Mouse (Mus musculus) stomach, postnatal 0 days (tissue): Measurements from ENCODE around the gene Timm17b. TPM values are rescaled to one million over a fixed set of nuclear protein-coding genes. Genes with fewer than 3 reads are reported as not detected.

Source experiments
- ATAC-seq: fragments of 200-750 bp; cut with Nextera tagmentation; 2 replicates; pipeline ENCODE4 v1.8.0; 2017; ENCODE audit not compliant: low FRiP score, low TSS enrichment
- DNase-seq: peaks from one replicate; pipeline ENCODE4 v3.0.0-alpha.2; 2016; ENCODE audit warnings: low spot score
- H3K27ac ChIP-seq: fragments of 300-500 bp; sonication (generic); replicated peaks from 2 replicates; pipeline ENCODE4 v1.5.1; 2014; ENCODE audit warnings: mild to moderate bottlenecking, control low read depth
- H3K27me3 ChIP-seq: fragments of 300-500 bp; sonication (generic); 2 replicates; pipeline ENCODE4 v1.6.1; 2014; ENCODE audit warnings: low read length; ENCODE audit not compliant: control insufficient read depth, insufficient read depth
- H3K36me3 ChIP-seq: fragments of 300-500 bp; sonication (generic); 2 replicates; pipeline ENCODE4 v1.6.1; 2014; ENCODE audit warnings: low read length, mixed read lengths; ENCODE audit not compliant: control insufficient read depth, insufficient read depth
- H3K4me1 ChIP-seq: fragments of 300-500 bp; sonication (generic); replicated peaks from 2 replicates; pipeline ENCODE4 v1.6.1; 2014; ENCODE audit warnings: antibody characterized with exemption; ENCODE audit not compliant: control insufficient read depth, insufficient read depth
- H3K4me2 ChIP-seq: fragments of 300-500 bp; sonication (generic); replicated peaks from 2 replicates; pipeline ENCODE4 v1.6.1; 2014; ENCODE audit warnings: low read depth, mild to moderate bottlenecking, control low read depth, moderate library complexity
- H3K4me3 ChIP-seq: fragments of 300-500 bp; sonication (generic); 2 replicates; pipeline ENCODE4 v1.5.1; 2014; ENCODE audit warnings: low read depth, low read length, control low read depth
- H3K9ac ChIP-seq: fragments of 300-500 bp; sonication (generic); 2 replicates; pipeline ENCODE4 v1.6.1; 2014; ENCODE audit warnings: mild to moderate bottlenecking, low read length, control low read depth, mixed read lengths
- H3K9me3 ChIP-seq: fragments of 300-500 bp; sonication (generic); 2 replicates; pipeline ENCODE4 v1.6.1; 2016; ENCODE audit warnings: low read length; ENCODE audit not compliant: control insufficient read depth
- CTCF ChIP-seq: IDR thresholded peaks from 2 replicates; pipeline ENCODE4 v1.5.1; 2016; ENCODE audit warnings: antibody characterized with exemption, low read depth, mild to moderate bottlenecking, moderate library complexity
- EP300 ChIP-seq: optimal IDR thresholded peaks from 2 replicates; pipeline ENCODE3; 2016; ENCODE audit warnings: antibody characterized with exemption
- WGBS: fragments of 180-500 bp; shearing (Covaris S2); extraction: QIAGEN DNeasy Blood & Tissue Kit; methylation state at CpG from one replicate; pipeline ENCODE4 v1.1.7; 2014; 5-methylcytosine and 5-hydroxymethylcytosine counted together
- polyA plus RNA-seq: library from polyadenylated mRNA; unstranded; fragments of >200 nt; fragmentation: Nextera tagmentation; extraction: Ambion mirVana; gene quantifications from 2 replicates; pipeline ENCODE4 v1.2.1, GENCODE M21; 2015

Gene Timm17b
- polyA plus RNA-seq, 1 experiment from 2014 or later: 85.6 TPM

DNA sequence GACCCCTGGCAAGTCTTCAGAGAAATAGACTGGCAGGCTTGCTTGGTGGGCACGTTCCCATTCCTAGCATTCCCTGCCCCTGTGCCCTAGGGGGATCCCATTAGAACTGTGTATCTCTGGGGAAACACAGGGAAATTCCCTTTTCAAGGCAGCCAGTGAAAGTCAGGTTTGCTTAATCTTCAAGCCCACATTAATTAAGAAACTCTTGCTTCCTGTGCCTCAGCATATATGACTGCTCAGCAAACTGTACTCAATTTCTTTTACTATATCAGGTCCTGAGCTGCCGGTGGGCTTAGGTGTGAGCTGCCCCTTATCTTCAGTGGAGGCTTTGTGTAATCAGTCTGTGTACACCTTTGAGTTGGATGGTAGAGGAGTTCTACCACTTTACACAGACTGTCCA is 33.4 kb upstream of the Timm17b start:
- 66% methylated on average over 2 of the region's 2 CpGs for WGBS
- no peak overlapping the region for H3K9ac ChIP-seq
- DNase-seq: no peak

GRCm38 (mm10) chrX:7867141-7867540 is 32.0 kb upstream of the Timm17b start:
- 92% methylated on average over 1 of the region's 1 CpGs for WGBS
- no peak overlapping the region for H3K4me3 ChIP-seq
- H3K36me3 ChIP-seq: no peaks in the 10 kb centered on the region
- H3K27ac ChIP-seq: no peak overlapping the region
- ATAC-seq: no peak
- no peaks in the 10 kb centered on the region for H3K27me3 ChIP-seq
- no peak overlapping the region for H3K9ac ChIP-seq
- H3K4me2 ChIP-seq: no peak overlapping the region
- no peaks in the 10 kb centered on the region for H3K4me1 ChIP-seq
- no peaks in the 10 kb centered on the region for H3K9me3 ChIP-seq
- TF ChIP-seq CTCF: no peak
- no peak for TF ChIP-seq EP300
- no peak for DNase-seq

More for the DNA sequence above, 33.4 kb upstream of the Timm17b start:
- H3K4me3 ChIP-seq: no peak overlapping the region
- no peak overlapping the region for H3K4me2 ChIP-seq
- H3K27me3 ChIP-seq: no peaks in the 10 kb centered on the region
- no peak for TF ChIP-seq EP300
- TF ChIP-seq CTCF: no peak
- no peaks in the 10 kb centered on the region for H3K36me3 ChIP-seq
- no peak for ATAC-seq
- H3K27ac ChIP-seq: no peak overlapping the region
- no peaks in the 10 kb centered on the region for H3K9me3 ChIP-seq
- H3K4me1 ChIP-seq: no peaks in the 10 kb centered on the region

DNA sequence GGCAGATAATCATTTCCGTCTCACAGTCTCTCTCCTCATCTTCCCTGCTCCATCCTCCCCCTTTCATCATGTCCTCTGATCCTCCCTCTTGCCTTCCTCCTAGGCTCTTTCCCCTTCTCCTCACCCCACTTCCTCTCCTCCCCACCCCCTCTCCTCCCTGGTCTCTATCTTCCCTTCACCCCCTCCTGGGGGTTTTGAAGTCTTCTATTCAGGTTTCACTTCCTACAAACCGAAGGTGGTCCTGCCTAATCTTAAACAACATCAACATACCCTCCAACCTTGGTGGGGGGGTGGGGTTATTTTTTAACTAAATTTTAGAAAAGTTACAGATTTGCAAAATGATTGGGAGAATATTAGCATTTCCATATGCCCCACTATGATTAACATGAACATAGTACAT is 30.7 kb upstream of the Timm17b start:
- Histone ChIP-seq H3K9me3 (no peaks in the 10 kb centered on the region), H3K9ac (no peak overlapping the region), H3K27ac (no peak overlapping the region), H3K27me3 (no peaks in the 10 kb centered on the region), H3K4me3 (no peak overlapping the region), H3K4me2 (no peak overlapping the region), H3K4me1 (no peaks in the 10 kb centered on the region), H3K36me3 (peaks cover under 1% of the 10 kb centered on the region; the same call in 1 of the 2 replicates)
- TF ChIP-seq EP300: no peak
- no peak for TF ChIP-seq CTCF
- WGBS: 63% methylated on average over 2 of the region's 2 CpGs
- no peak for ATAC-seq
- no peak for DNase-seq

- peaks cover 2% of the 10 kb centered on the region; the same call in 1 of the 2 replicates for H3K36me3 ChIP-seq
- H3K4me2 ChIP-seq: no peak overlapping the region
- H3K4me1 ChIP-seq: no peaks in the 10 kb centered on the region
- no peak overlapping the region for H3K4me3 ChIP-seq
- no peak overlapping the region for H3K27ac ChIP-seq
- no peak for ATAC-seq
- H3K9ac ChIP-seq: no peak overlapping the region
- no peak for TF ChIP-seq EP300
- TF ChIP-seq CTCF: no peak
- no peak for DNase-seq
- no peaks in the 10 kb centered on the region for H3K9me3 ChIP-seq
- H3K27me3 ChIP-seq: no peaks in the 10 kb centered on the region
- WGBS: 57% methylated on average over 3 of the region's 3 CpGs
These were observed 29.3 kb upstream of the Timm17b start for GRCm38 (mm10) chrX:7869826-7870225.

GRCm38 (mm10) chrX:7878007-7878419 is 21.1 kb upstream of the Timm17b start, which contains the start of gene Pim2:
Gene Pim2 (plus strand): TSS chrX:7878262.
- ATAC-seq (peak; percentile 94), DNase-seq (peak; percentile 87)
- H3K27me3 ChIP-seq: no peaks in the 10 kb centered on the region
- peak within 1 kb of the TSS; percentile 37 for H3K4me3 ChIP-seq
- peak within 1 kb of the TSS; percentile 70 for H3K4me2 ChIP-seq
- peak within 1 kb of the TSS; percentile 48 for H3K9ac ChIP-seq
- H3K27ac ChIP-seq: no peak within 1 kb of the TSS
- no peaks in the 10 kb centered on the region for H3K9me3 ChIP-seq
- no peaks in the 10 kb centered on the region for H3K4me1 ChIP-seq
- TF ChIP-seq CTCF (no peak), EP300 (no peak)
- peaks cover 2% of the 10 kb centered on the region; the same call in 1 of the 2 replicates for H3K36me3 ChIP-seq
- WGBS: 14% methylated on average over 30 of the region's 38 CpGs

DNA sequence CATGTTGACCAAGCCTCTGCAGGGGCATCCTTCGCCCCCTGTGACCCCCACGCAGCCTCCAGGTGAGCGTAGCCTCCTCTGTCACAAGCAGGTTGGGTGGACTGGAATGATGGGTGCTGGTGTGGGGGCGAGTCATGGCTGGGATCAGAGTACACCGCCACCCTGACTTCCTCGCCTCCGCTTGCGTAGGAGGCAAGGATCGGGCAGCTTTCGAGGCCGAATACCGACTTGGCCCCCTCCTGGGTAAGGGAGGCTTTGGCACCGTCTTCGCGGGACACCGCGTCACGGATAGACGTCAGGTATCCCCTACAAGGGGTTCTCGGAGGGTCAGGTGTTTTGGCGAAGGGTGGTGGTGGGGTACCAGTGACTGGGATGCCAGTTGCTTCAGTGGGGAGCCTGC is 20.7 kb upstream of the Timm17b start:
- H3K9ac ChIP-seq: peak overlapping the region; percentile 48
- WGBS: 11% methylated on average over 21 of the region's 21 CpGs
- no peaks in the 10 kb centered on the region for H3K4me1 ChIP-seq
- no peak overlapping the region for H3K27ac ChIP-seq
- TF ChIP-seq CTCF: no peak
- no peak for TF ChIP-seq EP300
- peak overlapping the region; percentile 37 for H3K4me3 ChIP-seq
- H3K4me2 ChIP-seq: peak overlapping the region; percentile 70
- ATAC-seq: no peak; the same call in 1 of the 2 replicates
- no peaks in the 10 kb centered on the region for H3K9me3 ChIP-seq
- no peaks in the 10 kb centered on the region for H3K27me3 ChIP-seq
- H3K36me3 ChIP-seq: peaks cover 2% of the 10 kb centered on the region; the same call in 1 of the 2 replicates
- DNase-seq: peak; percentile 19
